In the genomic region with DNA sequence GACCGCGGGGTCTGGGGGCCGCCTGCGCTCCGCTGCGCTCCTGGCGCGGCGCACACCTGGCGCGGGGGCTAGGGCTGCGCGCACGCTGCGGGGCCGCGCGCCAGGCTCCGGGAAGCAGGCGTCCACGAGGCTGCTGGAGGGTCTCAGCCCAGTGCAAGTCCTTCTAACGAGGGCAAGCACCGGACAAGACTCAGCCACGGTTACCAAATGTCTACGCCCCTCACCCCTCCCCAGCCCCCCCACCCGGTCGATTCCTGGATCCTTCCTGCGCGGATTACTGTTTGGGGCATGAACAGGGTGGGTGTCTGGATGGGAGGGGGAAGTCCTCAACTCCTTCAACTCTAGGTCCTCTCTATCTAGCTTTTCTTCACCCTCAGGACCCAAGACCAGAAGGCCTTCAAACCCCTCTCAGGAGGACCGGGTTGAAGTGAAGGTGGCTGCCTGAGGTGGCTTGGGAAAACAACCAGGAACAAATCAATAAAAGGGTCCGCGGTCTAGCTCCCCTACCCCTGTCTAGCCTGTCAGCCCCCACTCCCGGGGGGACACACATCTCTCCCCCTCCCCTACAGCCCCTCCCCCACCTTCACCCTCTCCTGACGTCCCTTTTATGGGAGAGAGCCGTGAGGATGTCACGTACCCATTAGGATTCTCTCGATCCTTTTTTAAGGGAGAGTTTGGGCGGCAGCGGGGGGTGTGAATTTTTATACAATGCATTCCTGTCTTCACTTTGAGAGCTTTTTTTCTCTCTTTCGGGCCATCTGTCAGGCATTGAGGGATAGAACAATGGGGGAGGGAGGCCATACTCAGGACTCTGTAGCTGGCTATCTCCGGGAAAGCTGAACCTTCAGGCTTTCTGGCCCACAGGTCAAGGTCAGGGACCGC, we compare ENCODE assay signal across 8 mouse cellular contexts. TPM values are rescaled to one million over a fixed set of nuclear protein-coding genes. Genes with fewer than 3 reads are reported as not detected.
DNase-seq lines count a peak whose midpoint lies in the region; ATAC-seq and TF ChIP-seq lines count a peak whose summit lies in the region.

Gene Prmt8 (minus strand): TSS at position 198 of the 882 bp plus-strand sequence.

- TF ChIP-seq EP300 in heart, postnatal 0 days (IDR thresholded peaks at IDR 0.05; ENCODE audit: low read depth) = no peak

- no peak for TF ChIP-seq CTCF in heart, postnatal 0 days (IDR thresholded peaks at IDR 0.05; ENCODE audit: low read depth)
- no peak for TF ChIP-seq CTCF in hindbrain, postnatal 0 days (IDR thresholded peaks at IDR 0.05; ENCODE audit: low read depth)

- WGBS in heart, postnatal 0 days = under 1% methylated on average over 39 of the region's 42 CpGs
- under 1% methylated on average over 40 of the region's 42 CpGs for WGBS in hindbrain, postnatal 0 days
- WGBS in midbrain, embryonic 10.5 days = 1% methylated on average over 42 of the region's 42 CpGs

- H3K4me2 ChIP-seq in heart, postnatal 0 days (ENCODE audit: low read depth, low read length) = peak within 1 kb of the TSS; percentile 74
- H3K4me2 ChIP-seq in hindbrain, postnatal 0 days (ENCODE audit: low read depth, low read length) = peak within 1 kb of the TSS; percentile 89

- peaks cover 58% of the 10 kb centered on the region for H3K27me3 ChIP-seq in heart, postnatal 0 days (ENCODE audit: control insufficient read depth, insufficient read depth, low read length)
- H3K27me3 ChIP-seq in hindbrain, postnatal 0 days (ENCODE audit: insufficient read depth, low read length) = no peaks in the 10 kb centered on the region
- peaks cover 86% of the 10 kb centered on the region for H3K27me3 ChIP-seq in midbrain, embryonic 10.5 days (ENCODE audit: low read depth, poor library complexity, severe bottlenecking)

- H3K36me3 ChIP-seq in heart, postnatal 0 days (replicated peaks; ENCODE audit: control insufficient read depth, insufficient read depth, low read length) = no peaks in the 10 kb centered on the region
- no peaks in the 10 kb centered on the region for H3K36me3 ChIP-seq in hindbrain, postnatal 0 days (ENCODE audit: insufficient read depth, low read length)
- H3K36me3 ChIP-seq in midbrain, embryonic 10.5 days = no peaks in the 10 kb centered on the region

- no peak for ATAC-seq in heart, postnatal 0 days (ENCODE audit: insufficient read depth, low read depth)
- ATAC-seq in hindbrain, postnatal 0 days = peak; percentile 43

- DNase-seq in heart, postnatal 0 days (ENCODE audit: low spot score) = no peak
- DNase-seq in heart, adult 8-10 months (ENCODE audit: low spot score) = no peak
- DNase-seq in embryo, embryonic 10 days (ENCODE audit: low spot score) = peak; percentile 66
- DNase-seq in hindbrain, postnatal 0 days (ENCODE audit: low spot score) = peak; percentile 54
- DNase-seq in midbrain, embryonic 10.5 days (ENCODE audit: low spot score) = peak; percentile 64
- DNase-seq in thymus, postnatal 0 days (ENCODE audit: low spot score) = no peak
- no peak for DNase-seq in ovary, postnatal 10 days (ENCODE audit: low spot score)
- no peak for DNase-seq in urinary bladder, adult 2 months (ENCODE audit: low spot score)

- no peaks in the 10 kb centered on the region for H3K9me3 ChIP-seq in heart, postnatal 0 days (replicated peaks; ENCODE audit: control insufficient read depth, low read length)
- no peaks in the 10 kb centered on the region for H3K9me3 ChIP-seq in hindbrain, postnatal 0 days (ENCODE audit: low read length)
- H3K9me3 ChIP-seq in midbrain, embryonic 10.5 days (replicated peaks) = no peaks in the 10 kb centered on the region

- no peak within 1 kb of the TSS for H3K27ac ChIP-seq in heart, postnatal 0 days (ENCODE audit: low read depth)
- peak within 1 kb of the TSS; percentile 77 for H3K27ac ChIP-seq in hindbrain, postnatal 0 days
- H3K27ac ChIP-seq in midbrain, embryonic 10.5 days (replicated peaks) = peak within 1 kb of the TSS; percentile 92

- H3K4me3 ChIP-seq in heart, postnatal 0 days (ENCODE audit: low read depth, low read length) = peak within 1 kb of the TSS; percentile 44
- peak within 1 kb of the TSS; percentile 72 for H3K4me3 ChIP-seq in hindbrain, postnatal 0 days (ENCODE audit: low read length)
- peak within 1 kb of the TSS; percentile 80 for H3K4me3 ChIP-seq in midbrain, embryonic 10.5 days

- no peak within 1 kb of the TSS for H3K9ac ChIP-seq in heart, postnatal 0 days (replicated peaks; ENCODE audit: low read depth, low read length)
- peak within 1 kb of the TSS; percentile 67 for H3K9ac ChIP-seq in hindbrain, postnatal 0 days (replicated peaks; ENCODE audit: low read length)

- no peaks in the 10 kb centered on the region for H3K4me1 ChIP-seq in heart, postnatal 0 days (ENCODE audit: control insufficient read depth, insufficient read depth)
- 0 out of 2 replicates have a peak, but pooled peaks cover 10% of the 10 kb centered on the region for H3K4me1 ChIP-seq in hindbrain, postnatal 0 days (ENCODE audit: insufficient read depth, low read length)
- peaks cover 67% of the 10 kb centered on the region for H3K4me1 ChIP-seq in midbrain, embryonic 10.5 days

RNA-seq across cellular contexts. Expression of gene Prmt8, which starts in this region (rescaled TPM):
- 0.08 TPM in 1 of 2 replicates, not detected in the other for total RNA-seq in heart, postnatal 0 days (2014; rRNA removed; ENCODE audit: low replicate concordance)
- not detected in 2 replicates for polyA plus RNA-seq in heart, postnatal 0 days (2015; fragmentation: Nextera tagmentation; extraction: Ambion mirVana)
- total RNA-seq in heart, adult 8-10 months (2022) = not detected
- total RNA-seq in hindbrain, postnatal 0 days (2014; rRNA removed) = 24.9 and 28.7 TPM in 2 replicates
- 31.7 and 35.5 TPM in 2 replicates for polyA plus RNA-seq in hindbrain, postnatal 0 days (2015; fragmentation: Nextera tagmentation; extraction: Ambion mirVana)
- 18.3 and 22.1 TPM in 2 replicates for polyA plus RNA-seq in midbrain, embryonic 10.5 days (2016; fragmentation: Nextera tagmentation; extraction: Ambion mirVana)
- polyA plus RNA-seq in thymus, postnatal 0 days (2015; fragmentation: Nextera tagmentation; extraction: Ambion mirVana) = not detected in 2 replicates
- polyA plus RNA-seq in urinary bladder, adult 2 months (2012; rRNA removed) = 0.06 TPM in 1 of 2 replicates, not detected in the other

Comparison
In these comparisons a context has a peak if more than half of its experiments do, and no peak if none do; other contexts are left out.
1. RNA of gene Prmt8 (total RNA-seq): 24.9 to 28.7 TPM in hindbrain, postnatal 0 days; 0.08 TPM in heart, postnatal 0 days and not detected in heart, adult 8-10 months; every median in the first group is over 10 times any median in the second.
2. RNA of gene Prmt8 (polyA plus RNA-seq): 31.7 to 35.5 TPM in hindbrain, postnatal 0 days and 18.3 to 22.1 TPM in midbrain, embryonic 10.5 days; 0.06 TPM in urinary bladder, adult 2 months, not detected in thymus, postnatal 0 days and not detected in heart, postnatal 0 days; every median in the first group is over 10 times any median in the second.
3. DNase-seq: peak in embryo, embryonic 10 days (single experiment), hindbrain, postnatal 0 days (single experiment) and midbrain, embryonic 10.5 days (single experiment); none in heart, postnatal 0 days (single experiment), heart, adult 8-10 months (single experiment), thymus, postnatal 0 days (single experiment), ovary, postnatal 10 days (single experiment) and urinary bladder, adult 2 months (single experiment).
4. Peak in every context shown above with its lines, with median percentiles within 50 percentile points of each other: H3K4me3 ChIP-seq.